Mouse (Mus musculus) adrenal gland, postnatal 0 days (tissue): Measurements from ENCODE around the gene Clca4b. TPM values are rescaled to one million over a fixed set of nuclear protein-coding genes. Genes with fewer than 3 reads are reported as not detected.

ENCODE experiments used
- polyA plus RNA-seq: library from polyadenylated mRNA; unstranded; fragments of >200 nt; fragmentation: Nextera tagmentation; extraction: Ambion mirVana; gene quantifications from 2 replicates; pipeline ENCODE4 v1.2.1, GENCODE M21; 2015

The Clca4b gene
- polyA plus RNA-seq: 0.18 and 1.7 TPM in 2 replicates

GRCm38 (mm10) chr3:144932335-144932734 is at the start of gene Clca4b:
TSS of gene Clca4b (minus strand) at chr3:144932529.

GRCm38 (mm10) chr3:144974945-144975344 is 42.6 kb upstream of the Clca4b start, which contains the start of gene Clca4a:
TSS of gene Clca4a (minus strand) at chr3:144975045.

Other genes with a start within 250 kb of the Clca4b start
- 89.9 and 102 TPM in 2 replicates for gene Sh3glb1, start 212.2 kb downstream of the Clca4b start, polyA plus RNA-seq
- gene Clca3a1, start 171.6 kb downstream of the Clca4b start, polyA plus RNA-seq: 13.8 and 15.7 TPM in 2 replicates
- gene Clca3a2, start 113.0 kb downstream of the Clca4b start, polyA plus RNA-seq: 0.11 and 0.14 TPM in 2 replicates
- not detected in 2 replicates for gene Clca3b, start 83.2 kb downstream of the Clca4b start, polyA plus RNA-seq
- 0.12 TPM in 1 of 2 replicates, not detected in the other for gene Clca4a, start 42.5 kb upstream of the Clca4b start, polyA plus RNA-seq
- 0.52 TPM in 1 of 2 replicates, not detected in the other for gene Clca1, start 100.2 kb upstream of the Clca4b start, polyA plus RNA-seq
- gene Clca2, start 166.9 kb upstream of the Clca4b start, polyA plus RNA-seq: 0.06 TPM in 2 replicates
- 8.0 and 13.3 TPM in 2 replicates for gene Odf2l, start 186.1 kb upstream of the Clca4b start, polyA plus RNA-seq